Mouse (Mus musculus) kidney, embryonic 14.5 days (tissue): ENCODE results near the gene Cd47. TPM values are rescaled to one million over a fixed set of nuclear protein-coding genes. Genes with fewer than 3 reads are reported as not detected.

ENCODE experiments used
- ATAC-seq: fragments of 200-750 bp; cut with Nextera tagmentation; 2 replicates; pipeline ENCODE4 v1.8.0; 2017; ENCODE audit warnings: moderate number of reproducible peaks, mild to moderate bottlenecking, moderate TSS enrichment, moderate library complexity; ENCODE audit not compliant: low FRiP score, low TSS enrichment
- H3K27ac ChIP-seq: fragments of 300-500 bp; sonication (generic); 2 replicates; pipeline ENCODE4 v1.5.1; 2014; ENCODE audit warnings: low read depth, mild to moderate bottlenecking, low read length, moderate library complexity, mixed read lengths
- H3K27me3 ChIP-seq: fragments of 300-500 bp; sonication (generic); 2 replicates; pipeline ENCODE4 v1.6.1; 2014; ENCODE audit warnings: mild to moderate bottlenecking, low read length; ENCODE audit not compliant: control insufficient read depth, insufficient read depth
- H3K36me3 ChIP-seq: fragments of 300-500 bp; sonication (generic); 2 replicates; pipeline ENCODE4 v1.6.1; 2014; ENCODE audit warnings: low read length, mixed read lengths; ENCODE audit not compliant: control insufficient read depth, insufficient read depth
- H3K4me1 ChIP-seq: fragments of 300-500 bp; sonication (generic); 2 replicates; pipeline ENCODE4 v1.6.1; 2014; ENCODE audit warnings: low read length, mixed read lengths; ENCODE audit not compliant: control insufficient read depth, insufficient read depth
- H3K4me2 ChIP-seq: fragments of 300-500 bp; sonication (generic); replicated peaks from 2 replicates; pipeline ENCODE4 v1.6.1; 2014; ENCODE audit warnings: low read depth, mild to moderate bottlenecking, low read length
- H3K4me3 ChIP-seq: fragments of 300-500 bp; sonication (generic); 2 replicates; pipeline ENCODE4 v1.5.1; 2014; ENCODE audit warnings: mild to moderate bottlenecking, low read length
- H3K9ac ChIP-seq: fragments of 300-500 bp; sonication (generic); 2 replicates; pipeline ENCODE4 v1.6.1; 2014; ENCODE audit warnings: low read depth, mild to moderate bottlenecking, low read length, moderate library complexity
- H3K9me3 ChIP-seq: fragments of 300-500 bp; sonication (generic); 2 replicates; pipeline ENCODE4 v1.6.1; 2016; ENCODE audit warnings: low read length; ENCODE audit not compliant: control insufficient read depth
- WGBS: fragments of 180-500 bp; shearing (Covaris S2); extraction: QIAGEN DNeasy Blood & Tissue Kit; methylation state at CpG from one replicate; pipeline ENCODE4 v1.1.7; 2014; 5-methylcytosine and 5-hydroxymethylcytosine counted together
- polyA plus RNA-seq: library from polyadenylated mRNA; unstranded; fragments of >200 nt; fragmentation: Nextera tagmentation; extraction: Ambion mirVana; gene quantifications from 2 replicates; pipeline ENCODE4 v1.2.1, GENCODE M21; 2014

Gene Cd47
- polyA plus RNA-seq, 1 experiment from 2014 or later: 82.9 TPM

- H3K4me3 ChIP-seq: no peak overlapping the region
- ATAC-seq: no peak
- H3K27me3 ChIP-seq: no peaks in the 10 kb centered on the region
- H3K4me2 ChIP-seq: no peak overlapping the region
- H3K9ac ChIP-seq: no peak overlapping the region
- no peaks in the 10 kb centered on the region for H3K4me1 ChIP-seq
- H3K27ac ChIP-seq: no peak overlapping the region
- H3K36me3 ChIP-seq: no peaks in the 10 kb centered on the region
- 79% methylated on average over 12 of the region's 12 CpGs for WGBS
- H3K9me3 ChIP-seq: no peaks in the 10 kb centered on the region
Measured at GRCm38 (mm10) chr16:49770320-49771189, 29.8 kb upstream of the Cd47 start.

GRCm38 (mm10) chr16:49771609-49772396 is 28.5 kb upstream of the Cd47 start:
- Histone ChIP-seq H3K36me3 (no peaks in the 10 kb centered on the region), H3K4me3 (no peak overlapping the region), H3K9ac (no peak overlapping the region), H3K27ac (no peak overlapping the region), H3K9me3 (no peaks in the 10 kb centered on the region), H3K4me2 (no peak overlapping the region), H3K4me1 (no peaks in the 10 kb centered on the region), H3K27me3 (no peaks in the 10 kb centered on the region)
- WGBS: 84% methylated on average over 7 of the region's 7 CpGs
- no peak for ATAC-seq

GRCm38 (mm10) chr16:49772576-49772975 is 27.8 kb upstream of the Cd47 start:
- Histone ChIP-seq H3K36me3 (no peaks in the 10 kb centered on the region), H3K4me1 (no peaks in the 10 kb centered on the region), H3K27me3 (no peaks in the 10 kb centered on the region), H3K9me3 (no peaks in the 10 kb centered on the region), H3K9ac (no peak overlapping the region), H3K4me3 (no peak overlapping the region), H3K27ac (no peak overlapping the region), H3K4me2 (no peak overlapping the region)
- no peak for ATAC-seq
- 35% methylated on average over 1 of the region's 1 CpGs for WGBS

GRCm38 (mm10) chr16:49773068-49773467 is 27.3 kb upstream of the Cd47 start:
- H3K27ac ChIP-seq: no peak overlapping the region
- no peaks in the 10 kb centered on the region for H3K36me3 ChIP-seq
- H3K4me1 ChIP-seq: no peaks in the 10 kb centered on the region
- H3K9ac ChIP-seq: no peak overlapping the region
- no peak overlapping the region for H3K4me3 ChIP-seq
- ATAC-seq: no peak
- WGBS: 89% methylated on average over 1 of the region's 1 CpGs
- no peak overlapping the region for H3K4me2 ChIP-seq
- no peaks in the 10 kb centered on the region for H3K9me3 ChIP-seq
- H3K27me3 ChIP-seq: no peaks in the 10 kb centered on the region

- Histone ChIP-seq H3K9ac (no peak overlapping the region), H3K4me2 (no peak overlapping the region), H3K27ac (no peak overlapping the region), H3K4me1 (no peaks in the 10 kb centered on the region), H3K9me3 (no peaks in the 10 kb centered on the region), H3K36me3 (no peaks in the 10 kb centered on the region), H3K27me3 (no peaks in the 10 kb centered on the region), H3K4me3 (no peak overlapping the region)
- 62% methylated on average over 18 of the region's 18 CpGs for WGBS
- no peak; the same call in 1 of the 2 replicates for ATAC-seq
Measured at GRCm38 (mm10) chr16:49774059-49775001, 26.0 kb upstream of the Cd47 start.

GRCm38 (mm10) chr16:49775002-49775966 is 25.0 kb upstream of the Cd47 start:
- H3K9me3 ChIP-seq: no peaks in the 10 kb centered on the region
- H3K27ac ChIP-seq: no peak overlapping the region
- ATAC-seq: no peak
- H3K36me3 ChIP-seq: no peaks in the 10 kb centered on the region
- no peaks in the 10 kb centered on the region for H3K4me1 ChIP-seq
- no peak overlapping the region for H3K4me2 ChIP-seq
- 81% methylated on average over 22 of the region's 22 CpGs for WGBS
- no peak overlapping the region for H3K4me3 ChIP-seq
- no peak overlapping the region for H3K9ac ChIP-seq
- no peaks in the 10 kb centered on the region for H3K27me3 ChIP-seq

GRCm38 (mm10) chr16:49776981-49777380 is 23.4 kb upstream of the Cd47 start:
- H3K36me3 ChIP-seq: no peaks in the 10 kb centered on the region
- WGBS: 82% methylated on average over 7 of the region's 7 CpGs
- H3K4me2 ChIP-seq: no peak overlapping the region
- no peak for ATAC-seq
- no peak overlapping the region for H3K9ac ChIP-seq
- H3K9me3 ChIP-seq: no peaks in the 10 kb centered on the region
- no peak overlapping the region for H3K4me3 ChIP-seq
- no peak overlapping the region for H3K27ac ChIP-seq
- H3K4me1 ChIP-seq: no peaks in the 10 kb centered on the region
- H3K27me3 ChIP-seq: no peaks in the 10 kb centered on the region
